Mouse (Mus musculus) cerebellum, adult (tissue): ENCODE data around the gene Rap2a.

Source experiments
- ATAC-seq: cut with Nextera tagmentation; 2 replicates; pipeline ENCODE4 v1.9.2; 2017; ENCODE audit warnings: mild to moderate bottlenecking, moderate library complexity, mixed read lengths; ENCODE audit not compliant: insufficient number of reproducible peaks, low FRiP score, low TSS enrichment

The Rap2a gene

DNA sequence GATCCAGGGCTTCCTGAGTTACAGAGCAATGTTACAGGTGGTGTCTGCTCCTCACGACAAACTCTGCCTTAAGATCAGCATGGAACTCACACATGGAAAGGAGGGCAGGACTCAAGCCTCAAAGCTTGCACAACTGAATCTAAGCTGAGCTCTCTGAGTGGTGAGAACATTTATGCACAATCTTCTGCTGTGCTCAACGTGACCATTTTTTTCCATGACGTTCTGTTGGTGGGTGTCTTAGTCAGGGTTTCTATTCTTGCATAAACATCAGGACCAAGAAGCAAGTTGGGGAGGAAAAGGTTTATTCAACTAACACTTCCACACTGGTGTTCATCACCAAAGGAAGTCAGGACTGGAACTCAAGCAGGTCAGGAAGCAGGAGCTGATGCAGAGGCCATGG is 57.7 kb downstream of the Rap2a start:
- no peak for ATAC-seq

DNA sequence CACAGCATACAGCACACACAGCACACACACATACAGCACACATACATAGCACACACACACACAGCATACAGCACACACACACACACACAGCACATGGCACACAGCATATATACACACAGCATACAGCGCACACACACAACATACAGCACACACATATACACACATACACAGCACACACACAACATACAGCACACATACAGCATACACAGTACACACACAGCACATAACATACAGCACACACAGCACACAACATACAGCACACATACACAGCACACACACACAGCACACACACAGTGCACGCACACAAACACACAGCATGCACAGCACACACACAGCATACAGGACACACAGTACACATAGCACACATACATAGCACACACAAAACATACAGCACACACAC is 60.9 kb downstream of the Rap2a start:
- ATAC-seq: no peak; the same call in 1 of the 2 replicates

GRCm38 (mm10) chr14:120539626-120540025 is 61.4 kb downstream of the Rap2a start:
- ATAC-seq: no peak

DNA sequence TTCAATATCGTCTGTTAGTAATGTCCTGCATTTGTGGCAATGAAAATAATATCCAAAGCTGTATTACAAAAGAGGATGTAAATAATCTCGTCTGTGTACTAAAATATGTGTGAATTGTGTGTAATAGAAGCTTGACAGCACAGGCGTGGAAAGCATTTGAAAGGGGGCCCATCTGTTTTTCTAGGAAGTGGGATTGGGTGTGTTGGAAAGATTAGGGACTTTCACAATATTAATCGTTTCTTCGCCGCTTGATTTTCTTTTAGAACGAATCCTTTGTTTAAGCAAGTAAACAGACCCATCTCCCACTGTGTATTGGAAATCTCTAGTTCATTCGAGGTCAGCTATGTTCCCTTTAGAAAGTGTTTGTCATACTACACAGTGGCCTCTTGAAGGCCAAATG is 64.2 kb downstream of the Rap2a start:
- no peak for ATAC-seq

- no peak for ATAC-seq
Observed at GRCm38 (mm10) chr14:120542976-120543375, 64.7 kb downstream of the Rap2a start.

GRCm38 (mm10) chr14:120543846-120544245 is 65.6 kb downstream of the Rap2a start:
- ATAC-seq: no peak

- ATAC-seq: no peak
Observed at GRCm38 (mm10) chr14:120544495-120544894, 66.3 kb downstream of the Rap2a start.

- no peak for ATAC-seq
Observed at GRCm38 (mm10) chr14:120544946-120545345, 66.7 kb downstream of the Rap2a start.
